Mouse (Mus musculus) small intestine, adult 2 months (tissue): ENCODE measurements around the gene Ifi27. TPM values are rescaled to one million over a fixed set of nuclear protein-coding genes. Genes with fewer than 3 reads are reported as not detected.

Source experiments
- H3K27ac ChIP-seq: fragments of 200-500 bp; 2 replicates; pipeline ENCODE4 v1.5.1; 2012; ENCODE audit warnings: low read depth, low read length, control low read depth, inconsistent platforms; ENCODE audit not compliant: insufficient read depth
- H3K27me3 ChIP-seq: fragments of 200-500 bp; 2 replicates; pipeline ENCODE4 v1.6.1; 2012; ENCODE audit warnings: mild to moderate bottlenecking, moderate library complexity, low read length, inconsistent platforms; ENCODE audit not compliant: control insufficient read depth, insufficient read depth
- H3K36me3 ChIP-seq: fragments of 200-500 bp; 2 replicates; pipeline ENCODE4 v1.6.1; 2012; ENCODE audit warnings: mild to moderate bottlenecking, low read length, control low read depth, inconsistent platforms; ENCODE audit not compliant: control insufficient read depth, insufficient read depth
- H3K4me1 ChIP-seq: fragments of 200-500 bp; 2 replicates; pipeline ENCODE4 v1.6.1; 2012; ENCODE audit warnings: low read length, inconsistent platforms, mixed read lengths; ENCODE audit not compliant: control insufficient read depth, insufficient read depth, insufficient read length
- H3K4me3 ChIP-seq: fragments of 200-500 bp; 2 replicates; pipeline ENCODE4 v1.5.1; 2012; ENCODE audit warnings: low read depth, mild to moderate bottlenecking, control low read depth, inconsistent platforms, low read length, moderate library complexity
- CTCF ChIP-seq: fragments of 200-500 bp; IDR thresholded peaks from 2 replicates; pipeline ENCODE4 v1.5.1; 2012; ENCODE audit warnings: low read depth, mild to moderate bottlenecking, control low read depth, inconsistent platforms, low read length, moderate library complexity, mixed read lengths; ENCODE audit not compliant: insufficient replicate concordance, insufficient read length; ENCODE audit errors: extremely low read depth
- POLR2A ChIP-seq: fragments of 200-500 bp; IDR thresholded peaks from 2 replicates; pipeline ENCODE4 v1.6.1; 2012; ENCODE audit warnings: low read depth, mild to moderate bottlenecking, control low read depth, inconsistent platforms, low read length, moderate library complexity
- WGBS: fragments of 180-500 bp; shearing (Covaris S2); methylation state at CpG from one replicate; pipeline ENCODE4 v1.1.7; 2018; 5-methylcytosine and 5-hydroxymethylcytosine counted together
- polyA plus RNA-seq: library from polyadenylated mRNA; depleted of rRNA; stranded (reverse); fragments of >200 nt; gene quantifications from 2 replicates; pipeline ENCODE4 v1.2.3, GENCODE M21; 2012

Gene Ifi27
- polyA plus RNA-seq, 1 experiment: 170 TPM

DNA sequence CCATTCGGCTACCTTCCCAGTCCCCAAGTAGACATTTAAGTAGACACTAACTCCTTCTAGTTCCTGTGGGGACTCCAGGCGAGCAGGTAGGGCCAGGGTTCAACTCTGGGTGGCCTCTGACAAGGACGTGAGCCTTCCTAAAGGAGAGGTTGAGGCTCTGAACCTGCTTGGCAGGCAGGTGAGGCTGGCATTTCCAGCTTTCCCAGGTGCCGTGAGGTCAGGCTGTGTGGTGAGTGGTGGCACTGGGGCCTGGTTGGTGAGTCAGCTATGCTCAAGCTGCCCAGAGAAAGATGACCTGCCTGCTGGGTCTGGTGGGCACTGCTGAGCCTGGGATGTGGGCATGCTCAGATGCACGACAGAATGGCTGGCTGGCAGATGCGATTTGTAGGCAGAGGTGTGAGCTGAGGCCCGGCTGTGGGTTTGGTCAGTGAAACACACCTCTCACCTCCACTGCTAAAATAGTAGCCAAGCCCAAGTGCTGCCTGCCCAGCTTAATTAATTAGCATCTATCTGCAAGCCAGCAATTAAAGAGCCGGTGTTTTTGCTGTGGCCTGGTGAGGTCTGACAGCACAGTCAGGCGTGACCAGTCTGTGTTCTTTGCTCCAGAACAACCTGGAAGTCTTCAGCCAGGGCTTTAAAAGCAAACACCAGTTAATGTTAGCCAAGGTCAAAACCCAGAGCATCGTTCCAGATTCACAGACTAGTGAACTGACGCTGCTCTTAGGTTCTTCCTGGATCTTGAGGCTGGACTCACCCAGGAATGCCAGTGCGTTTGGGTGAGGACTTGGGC is 38.3 kb upstream of the Ifi27 start:
- TF ChIP-seq POLR2A (no peak), CTCF (no peak)
- Histone ChIP-seq H3K36me3 (no peaks in the 10 kb centered on the region), H3K27me3 (no peaks in the 10 kb centered on the region), H3K27ac (no peak overlapping the region), H3K4me3 (no peak overlapping the region), H3K4me1 (no peaks in the 10 kb centered on the region)
- WGBS: 70% methylated on average over 12 of the region's 12 CpGs

DNA sequence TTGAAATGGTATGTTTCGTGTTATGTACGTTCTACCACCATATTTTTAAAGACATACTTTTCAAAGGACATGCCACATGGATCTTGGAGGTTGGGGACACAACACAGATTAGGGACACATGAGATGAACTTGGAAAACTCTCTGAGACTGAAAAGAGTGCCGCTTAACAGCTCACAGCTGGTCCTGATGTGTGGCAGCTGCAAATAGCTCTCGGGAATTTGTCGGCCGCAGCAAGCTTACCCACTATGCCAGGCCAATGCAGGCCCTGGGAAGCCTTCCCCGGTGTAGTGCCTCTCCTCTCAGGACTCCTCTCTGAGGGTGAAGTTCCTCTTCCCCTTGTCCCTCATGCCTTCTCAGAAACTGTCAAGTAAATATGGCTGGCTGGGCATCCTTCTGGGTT is 37.3 kb upstream of the Ifi27 start:
- Histone ChIP-seq H3K4me3 (no peak overlapping the region), H3K27me3 (no peaks in the 10 kb centered on the region), H3K27ac (no peak overlapping the region), H3K4me1 (no peaks in the 10 kb centered on the region), H3K36me3 (no peaks in the 10 kb centered on the region)
- 82% methylated on average over 7 of the region's 7 CpGs for WGBS
- TF ChIP-seq CTCF (no peak), POLR2A (no peak)

GRCm38 (mm10) chr12:103404131-103404530 is 29.9 kb upstream of the Ifi27 start:
- WGBS: 88% methylated on average over 18 of the region's 18 CpGs
- Histone ChIP-seq H3K27me3 (no peaks in the 10 kb centered on the region), H3K27ac (no peak overlapping the region), H3K36me3 (peaks cover 34% of the 10 kb centered on the region), H3K4me3 (no peak overlapping the region), H3K4me1 (no peaks in the 10 kb centered on the region; the same call in 1 of the 2 replicates)
- TF ChIP-seq POLR2A: no peak
- no peak for TF ChIP-seq CTCF

- WGBS: 92% methylated on average over 4 of the region's 4 CpGs
- no peak for TF ChIP-seq CTCF
- TF ChIP-seq POLR2A: no peak
- H3K27me3 ChIP-seq: no peaks in the 10 kb centered on the region
- H3K4me1 ChIP-seq: no peaks in the 10 kb centered on the region; the same call in 1 of the 2 replicates
- H3K4me3 ChIP-seq: no peak within 1 kb of the TSS
- peaks cover 67% of the 10 kb centered on the region for H3K36me3 ChIP-seq
- H3K27ac ChIP-seq: no peak within 1 kb of the TSS
Observed at GRCm38 (mm10) chr12:103407720-103408119, 26.3 kb upstream of the Ifi27 start, which contains the start of gene 9330161L09Rik. TSS of gene 9330161L09Rik (minus strand) at chr12:103407820.

DNA sequence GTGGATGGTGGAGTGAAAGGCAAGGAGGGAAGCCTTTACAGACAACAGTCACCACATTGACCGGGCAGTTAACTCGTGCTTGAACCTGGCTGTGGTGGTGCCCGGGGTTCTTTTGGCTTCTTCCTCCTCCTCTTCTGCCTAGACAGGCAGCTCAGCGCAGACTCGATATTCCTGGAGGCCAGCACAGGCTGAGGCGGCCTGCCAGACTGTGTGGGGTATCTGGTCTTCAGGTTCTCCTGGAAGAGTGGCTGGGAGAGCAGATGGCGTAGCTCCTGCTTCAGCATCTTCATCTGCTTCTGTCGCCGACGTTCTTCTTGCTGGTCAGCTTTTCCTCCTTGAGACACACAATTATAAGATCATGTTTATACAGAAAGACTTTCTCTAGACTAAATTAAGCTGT is 25.9 kb upstream of the Ifi27 start:
- H3K27ac ChIP-seq: no peak overlapping the region
- no peaks in the 10 kb centered on the region for H3K27me3 ChIP-seq
- no peaks in the 10 kb centered on the region; the same call in 1 of the 2 replicates for H3K4me1 ChIP-seq
- no peak overlapping the region for H3K4me3 ChIP-seq
- peaks cover 70% of the 10 kb centered on the region for H3K36me3 ChIP-seq
- 88% methylated on average over 10 of the region's 10 CpGs for WGBS
- TF ChIP-seq CTCF: no peak
- TF ChIP-seq POLR2A: no peak

DNA sequence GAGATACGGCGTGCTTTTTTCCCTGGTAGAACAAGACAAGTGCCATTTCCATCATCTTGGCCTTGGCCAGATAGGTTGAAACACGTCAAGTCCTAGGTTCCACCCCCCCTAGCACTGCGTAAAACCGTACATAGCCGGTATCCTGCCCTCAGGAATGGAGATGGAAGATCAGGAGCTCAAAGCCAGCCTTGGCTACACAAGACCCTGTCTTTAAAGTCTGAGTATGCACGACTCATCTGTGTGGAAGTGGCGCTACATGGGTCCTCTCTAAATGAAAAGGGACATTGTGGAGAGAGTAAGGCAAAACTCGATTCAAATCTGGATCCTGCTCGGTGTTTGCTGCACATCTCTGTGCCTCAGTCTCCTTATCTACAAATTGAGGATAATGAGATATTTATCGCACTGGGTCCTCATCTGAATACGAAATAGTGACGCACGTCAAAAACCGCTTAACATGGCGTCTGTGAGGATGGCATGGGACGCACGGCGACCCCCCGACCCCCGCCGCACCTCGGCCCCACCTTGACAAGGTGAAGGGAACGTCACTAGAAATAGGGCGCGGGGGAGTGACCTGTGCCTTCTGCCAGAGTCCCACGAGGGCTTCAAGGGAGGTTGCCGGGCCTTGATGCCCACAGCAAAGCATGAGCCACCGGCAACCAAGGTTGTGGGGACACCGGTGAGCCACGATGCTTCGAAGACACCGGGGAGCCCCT is 8.8 kb upstream of the Ifi27 start:
- TF ChIP-seq CTCF (no peak), POLR2A (no peak)
- Histone ChIP-seq H3K27me3 (no peaks in the 10 kb centered on the region), H3K27ac (no peak overlapping the region), H3K4me1 (peaks cover 5% of the 10 kb centered on the region; the same call in 1 of the 2 replicates), H3K4me3 (peak overlapping the region; percentile 75), H3K36me3 (peaks cover 9% of the 10 kb centered on the region)
- 7% methylated on average over 33 of the region's 33 CpGs for WGBS

DNA sequence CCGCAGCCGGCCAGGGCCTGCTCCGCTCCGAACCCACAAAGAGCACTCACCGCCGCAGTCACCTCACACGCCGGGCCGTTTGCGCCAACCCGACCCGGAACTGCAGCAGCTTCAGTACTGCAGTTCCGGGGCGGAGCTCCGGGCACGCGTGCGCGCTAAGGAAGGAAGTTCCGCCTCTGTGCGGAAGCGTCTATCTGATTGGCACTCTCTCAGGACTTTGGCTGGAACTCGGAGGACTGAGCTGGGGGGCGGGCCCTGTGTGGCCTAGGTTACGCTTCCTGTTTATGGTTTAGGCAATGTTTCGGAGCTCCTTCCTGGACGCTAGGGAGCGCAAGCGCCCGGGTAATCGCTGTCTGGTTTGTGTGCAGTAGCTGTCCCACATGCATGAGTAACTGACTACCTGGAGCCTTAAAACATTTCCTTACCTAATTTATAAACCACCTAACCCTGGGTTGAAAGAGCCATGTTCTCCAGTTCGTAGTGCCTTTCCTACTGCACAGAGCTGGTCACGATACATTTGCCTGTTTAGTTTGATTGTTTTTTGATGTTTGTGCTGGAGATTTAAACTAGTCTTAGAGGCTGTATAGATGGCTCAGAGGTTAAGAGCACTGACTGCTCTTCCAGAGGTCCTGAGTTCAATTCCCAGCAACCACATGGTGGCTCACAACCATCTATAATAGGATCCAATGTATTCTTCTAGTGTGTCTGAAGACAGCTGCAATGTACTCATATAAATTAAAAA is 8.1 kb upstream of the Ifi27 start, which contains the start of gene Ddx24:
Ddx24 (minus strand) TSS at position 102 of the 742 bp plus-strand sequence.
- Histone ChIP-seq H3K27ac (no peak within 1 kb of the TSS), H3K4me1 (peaks cover 5% of the 10 kb centered on the region; the same call in 1 of the 2 replicates), H3K27me3 (no peaks in the 10 kb centered on the region), H3K4me3 (peak within 1 kb of the TSS; percentile 75), H3K36me3 (peaks cover 9% of the 10 kb centered on the region)
- under 1% methylated on average over 33 of the region's 33 CpGs for WGBS
- TF ChIP-seq CTCF (peak; percentile 93), POLR2A (peak; percentile 82)
